Mouse (Mus musculus) adrenal gland (tissue): ENCODE measurements at regions not wholly inside any gene's neighbourhood (a gene's known extent, or its start where the extent isn't known, plus 50 kb on each side); places are given as distances from the start of the nearest gene placed in this dataset.

ENCODE experiments used
- intact Hi-C: fragments of 180-260 bp; cut with DNase I; formaldehyde crosslinking; loops from one replicate; pipeline ENCODE4 v1.15.1; 2025

GRCm38 (mm10) chr17:84129204-84129603 lies 58.5 kb downstream of the Zfp36l2 start:
- intact Hi-C loops, result no loop called here

GRCm38 (mm10) chr17:84128262-84128661 lies 59.5 kb downstream of the Zfp36l2 start:
- intact Hi-C loops, result no loop called here

GRCm38 (mm10) chr17:84126168-84126567 lies 61.6 kb downstream of the Zfp36l2 start:
- intact Hi-C loops, result no loop called here

- intact Hi-C loops, result no loop called here
Measured at GRCm38 (mm10) chr17:84123161-84123560, 64.6 kb downstream of the Zfp36l2 start.

GRCm38 (mm10) chr17:84122486-84123131 lies 65.1 kb downstream of the Zfp36l2 start:
- intact Hi-C loops, result no loop called here

GRCm38 (mm10) chr17:84121291-84121690 lies 66.5 kb downstream of the Zfp36l2 start:
- intact Hi-C loops, result no loop called here

- intact Hi-C loops, result no loop called here
Measured at GRCm38 (mm10) chr17:84119221-84120017, 68.3 kb downstream of the Zfp36l2 start.

GRCm38 (mm10) chr17:84118781-84119180 lies 69.0 kb downstream of the Zfp36l2 start:
- intact Hi-C loops, result no loop called here

- intact Hi-C loops, result no loop called here
Measured at GRCm38 (mm10) chr17:84118271-84118670, 69.5 kb downstream of the Zfp36l2 start.

- intact Hi-C loops, result no loop called here
Measured at GRCm38 (mm10) chr17:84117756-84118155, 70.0 kb downstream of the Zfp36l2 start.

- intact Hi-C loops, result no loop called here
Measured at GRCm38 (mm10) chr17:84116340-84117279, 71.1 kb downstream of the Zfp36l2 start.

GRCm38 (mm10) chr17:84115957-84116339 lies 71.8 kb downstream of the Zfp36l2 start:
- intact Hi-C loops, result loop anchor here (2.0 kb wide), 2 partner anchors 75 to 87 kb away; no protein-coding TSS in a partner anchor

GRCm38 (mm10) chr17:84115133-84115532 lies 72.6 kb downstream of the Zfp36l2 start:
- intact Hi-C loops, result loop anchor here (2.0 kb wide), 2 partner anchors 76 to 86 kb away; no protein-coding TSS in a partner anchor

- intact Hi-C loops, result loop anchor here (1.0 to 2.0 kb wide), 3 partner anchors 76 to 271 kb away; no protein-coding TSS in a partner anchor
Measured at GRCm38 (mm10) chr17:84114279-84114994, 73.3 kb downstream of the Zfp36l2 start.

GRCm38 (mm10) chr17:84113608-84114278 lies 74.0 kb downstream of the Zfp36l2 start:
- intact Hi-C loops, result loop anchor here (1.0 to 2.0 kb wide), 3 partner anchors 77 to 272 kb away; no protein-coding TSS in a partner anchor

GRCm38 (mm10) chr17:84112411-84113031 lies 75.2 kb downstream of the Zfp36l2 start:
- intact Hi-C loops, result no loop called here

GRCm38 (mm10) chr17:84111787-84112370 lies 75.9 kb downstream of the Zfp36l2 start:
- intact Hi-C loops, result no loop called here

- intact Hi-C loops, result no loop called here
Measured at GRCm38 (mm10) chr17:84110945-84111344, 76.8 kb downstream of the Zfp36l2 start.
